Mouse (Mus musculus) heart, adult 2 months (tissue): ENCODE data around the gene Slc23a2. TPM values are rescaled to one million over a fixed set of nuclear protein-coding genes. Genes with fewer than 3 reads are reported as not detected.

Experiments used
- DNase-seq, 2 experiments: peaks; one replicate each; pipeline ENCODE4 v3.0.0; 2021
- H3K27ac ChIP-seq: fragments of 200-600 bp; 2 replicates; pipeline ENCODE4 v1.8.1; 2022
- H3K27me3 ChIP-seq: fragments of 200-500 bp; 2 replicates; pipeline ENCODE4 v1.6.1; 2012; ENCODE audit warnings: mild to moderate bottlenecking, low read length, inconsistent platforms, mixed read lengths; ENCODE audit not compliant: control insufficient read depth, insufficient read depth
- H3K36me3 ChIP-seq: fragments of 200-500 bp; 2 replicates; pipeline ENCODE4 v1.6.1; 2012; ENCODE audit warnings: low read length, inconsistent platforms; ENCODE audit not compliant: control insufficient read depth, insufficient read depth
- H3K4me1 ChIP-seq: fragments of 200-500 bp; 2 replicates; pipeline ENCODE4 v1.6.1; 2011; ENCODE audit warnings: low read length; ENCODE audit not compliant: control insufficient read depth, insufficient read depth
- H3K4me3 ChIP-seq: fragments of 200-600 bp; 2 replicates; pipeline ENCODE4 v1.8.1; 2022
- H3K79me2 ChIP-seq: fragments of 200-500 bp; replicated peaks from 2 replicates; pipeline ENCODE4 v1.6.1; 2012; ENCODE audit warnings: mild to moderate bottlenecking, inconsistent platforms, low read length, moderate library complexity, mixed read lengths; ENCODE audit not compliant: control insufficient read depth, insufficient read depth
- H3K9ac ChIP-seq: fragments of 200-500 bp; 2 replicates; pipeline ENCODE4 v1.6.1; 2012; ENCODE audit warnings: low read depth, mild to moderate bottlenecking, control low read depth, inconsistent platforms, low read length, mixed read lengths
- CTCF ChIP-seq: fragments of 200-600 bp; IDR thresholded peaks from 2 replicates; pipeline ENCODE4 v1.8.1; 2022; ENCODE audit warnings: antibody characterized with exemption, mild to moderate bottlenecking, moderate library complexity
- EP300 ChIP-seq: fragments of 200-500 bp; IDR thresholded peaks from 2 replicates; pipeline ENCODE4 v1.6.1; 2011; ENCODE audit warnings: low read depth, low read length, control low read depth; ENCODE audit not compliant: insufficient read depth
- POLR2A ChIP-seq: fragments of 200-500 bp; IDR thresholded peaks from 2 replicates; pipeline ENCODE4 v1.6.1; 2011; ENCODE audit warnings: mild to moderate bottlenecking, low read depth, low read length, control low read depth; ENCODE audit not compliant: insufficient read depth
- WGBS: fragments of 180-500 bp; shearing (Covaris S2); methylation state at CpG from one replicate; pipeline ENCODE4 v1.1.7; 2018; 5-methylcytosine and 5-hydroxymethylcytosine counted together
- intact Hi-C: fragments of 180-260 bp; cut with DNase I; formaldehyde crosslinking; loops from one replicate; pipeline ENCODE4 v1.15.1; 2025
- polyA plus RNA-seq: library from polyadenylated mRNA; depleted of rRNA; stranded (reverse); fragments of >200 nt; gene quantifications from 2 replicates; pipeline ENCODE4 v1.2.3, GENCODE M21; 2012
- total RNA-seq, 2 experiments: library from RNA; stranded (reverse); gene quantifications; 2 replicates each; pipeline ENCODE4 v1.2.3; 2021

Gene Slc23a2
- total and polyA plus RNA-seq, 3 experiments: 11.2 to 15.6 (median 11.8) TPM

- Histone ChIP-seq H3K36me3 (peaks cover 2% of the 10 kb centered on the region; the same call in 1 of the 2 replicates), H3K4me3 (no peak overlapping the region), H3K4me1 (peaks cover 31% of the 10 kb centered on the region), H3K27me3 (no peaks in the 10 kb centered on the region), H3K79me2 (peaks cover 2% of the 10 kb centered on the region; the same call in 1 of the 2 replicates), H3K27ac (peak overlapping the region; percentile 29), H3K9ac (no peak overlapping the region)
- 36% methylated on average over 9 of the region's 9 CpGs for WGBS
- DNase-seq: peak; percentile 65 to 68
- intact Hi-C loops: loop anchor here (1.0 to 2.0 kb wide), 2 partner anchors 129 to 290 kb away; no protein-coding TSS in a partner anchor
- TF ChIP-seq CTCF (peak; percentile 93), EP300 (peak; percentile 62; the same call in 1 of the 2 replicates), POLR2A (no peak)
Observed at GRCm38 (mm10) chr2:132111266-132111665, 33.6 kb downstream of the Slc23a2 start.

- no peak overlapping the region for H3K4me3 ChIP-seq
- H3K27ac ChIP-seq: no peak overlapping the region; the same call in 1 of the 2 replicates
- H3K4me1 ChIP-seq: peaks cover 33% of the 10 kb centered on the region
- intact Hi-C loops: loop anchor here (1.0 to 2.0 kb wide), 2 partner anchors 128 to 290 kb away; no protein-coding TSS in a partner anchor
- TF ChIP-seq POLR2A (no peak), CTCF (no peak), EP300 (0 out of 2 replicates have a peak, but pooled peaks have one; percentile 64)
- DNase-seq: no peak
- peaks cover 4% of the 10 kb centered on the region for H3K36me3 ChIP-seq
- 30% methylated on average over 3 of the region's 3 CpGs for WGBS
- no peaks in the 10 kb centered on the region for H3K27me3 ChIP-seq
- H3K79me2 ChIP-seq: peaks cover 2% of the 10 kb centered on the region; the same call in 1 of the 2 replicates
- H3K9ac ChIP-seq: no peak overlapping the region
Observed at GRCm38 (mm10) chr2:132110702-132111101, 34.2 kb downstream of the Slc23a2 start.

GRCm38 (mm10) chr2:132108988-132109387 lies 35.9 kb downstream of the Slc23a2 start:
- H3K36me3 ChIP-seq: peaks cover 5% of the 10 kb centered on the region
- H3K4me1 ChIP-seq: peaks cover 28% of the 10 kb centered on the region
- peaks cover 2% of the 10 kb centered on the region; the same call in 1 of the 2 replicates for H3K79me2 ChIP-seq
- H3K9ac ChIP-seq: no peak overlapping the region
- TF ChIP-seq EP300 (no peak), CTCF (no peak), POLR2A (no peak)
- DNase-seq: no peak
- H3K27me3 ChIP-seq: no peaks in the 10 kb centered on the region
- WGBS: 97% methylated on average over 9 of the region's 9 CpGs
- no peak overlapping the region for H3K4me3 ChIP-seq
- no peak overlapping the region for H3K27ac ChIP-seq
- intact Hi-C loops: no loop called here

GRCm38 (mm10) chr2:132107611-132108010 lies 37.3 kb downstream of the Slc23a2 start:
- Histone ChIP-seq H3K36me3 (peaks cover 5% of the 10 kb centered on the region), H3K4me3 (no peak overlapping the region; the same call in 1 of the 2 replicates), H3K79me2 (peaks cover 4% of the 10 kb centered on the region; the same call in 1 of the 2 replicates), H3K27me3 (no peaks in the 10 kb centered on the region), H3K9ac (no peak overlapping the region), H3K27ac (peak overlapping the region; percentile 26), H3K4me1 (peaks cover 30% of the 10 kb centered on the region)
- DNase-seq: peak; percentile 61 to 74
- WGBS: 15% methylated on average over 9 of the region's 9 CpGs
- TF ChIP-seq POLR2A (no peak), EP300 (peak; percentile 44; the same call in 1 of the 2 replicates)
- intact Hi-C loops: loop anchor here (2.0 kb wide), 1 partner anchor 23 kb away; no protein-coding TSS in a partner anchor

GRCm38 (mm10) chr2:132106069-132106468 lies 38.8 kb downstream of the Slc23a2 start:
- intact Hi-C loops: loop anchor here (2.0 kb wide), 1 partner anchor 21 kb away; no protein-coding TSS in a partner anchor
- peak in 1 of 2 experiments; percentile 38 for DNase-seq
- Histone ChIP-seq H3K4me3 (no peak overlapping the region), H3K79me2 (0 out of 2 replicates have a peak, but pooled peaks cover 2% of the 10 kb centered on the region), H3K27me3 (no peaks in the 10 kb centered on the region), H3K9ac (no peak overlapping the region), H3K4me1 (peaks cover 28% of the 10 kb centered on the region), H3K27ac (0 out of 2 replicates have a peak overlapping the region, but pooled peaks have one; percentile 2), H3K36me3 (peaks cover 7% of the 10 kb centered on the region)
- TF ChIP-seq EP300: no peak
- no peak for TF ChIP-seq POLR2A
- no peak for TF ChIP-seq CTCF
- WGBS: 26% methylated on average over 5 of the region's 5 CpGs

- no peak overlapping the region for H3K9ac ChIP-seq
- TF ChIP-seq CTCF: no peak
- no peak for TF ChIP-seq EP300
- no peak for TF ChIP-seq POLR2A
- H3K4me3 ChIP-seq: no peak overlapping the region
- H3K27ac ChIP-seq: peak overlapping the region; percentile 50
- no peaks in the 10 kb centered on the region for H3K27me3 ChIP-seq
- H3K79me2 ChIP-seq: 0 out of 2 replicates have a peak, but pooled peaks cover 3% of the 10 kb centered on the region
- intact Hi-C loops: no loop called here
- peaks cover 24% of the 10 kb centered on the region for H3K4me1 ChIP-seq
- H3K36me3 ChIP-seq: peaks cover 7% of the 10 kb centered on the region
- DNase-seq: no peak
- 24% methylated on average over 8 of the region's 8 CpGs for WGBS
Observed at GRCm38 (mm10) chr2:132103265-132103664, 41.6 kb downstream of the Slc23a2 start.
